Mouse (Mus musculus): ENCODE measurements around the gene Afm. TPM values are rescaled to one million over a fixed set of nuclear protein-coding genes. Genes with fewer than 3 reads are reported as not detected.

Afm gene
- polyA plus RNA-seq, 1 experiment = not detected

DNA sequence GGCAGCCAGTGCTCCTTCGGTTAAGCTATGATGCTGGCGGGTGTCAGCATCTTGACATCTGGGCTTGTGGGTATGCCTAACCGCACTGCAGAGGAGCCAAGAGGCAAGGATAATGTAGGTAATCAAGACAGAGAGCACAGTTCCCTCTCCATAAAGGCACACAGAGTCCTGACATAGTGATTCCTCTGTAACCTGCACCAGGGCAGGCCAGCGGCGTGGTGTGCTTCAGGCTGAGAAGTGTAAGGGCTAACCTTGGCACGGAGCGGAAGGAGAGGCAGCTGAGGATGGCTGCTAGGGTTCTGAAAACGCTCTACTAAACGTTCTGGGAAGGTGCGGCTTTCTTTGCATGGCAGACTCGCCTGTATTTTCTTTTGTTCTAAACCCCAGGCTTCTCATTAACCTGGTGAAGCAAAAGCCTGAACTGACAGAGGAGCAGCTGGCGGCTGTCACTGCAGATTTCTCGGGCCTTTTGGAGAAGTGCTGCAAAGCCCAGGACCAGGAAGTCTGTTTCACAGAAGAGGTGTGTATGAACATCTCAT is 11.3 kb upstream of the Afm start:
- H3K4me3 ChIP-seq (replicated peaks; ENCODE audit: control insufficient read depth, low read depth, low read length) = no peak overlapping the region
- TF ChIP-seq POLR2A (IDR thresholded peaks at IDR 0.05; ENCODE audit: borderline replicate concordance, control insufficient read depth, low read depth, low read length) (no peak), CTCF (IDR thresholded peaks at IDR 0.05; ENCODE audit: control insufficient read depth, insufficient read depth, low read length) (no peak)
- 80% methylated on average over 13 of the region's 13 CpGs for WGBS
- H3K27ac ChIP-seq (ENCODE audit: control insufficient read depth, insufficient read depth, low read depth, low read length, poor library complexity) = no peak overlapping the region
- H3K4me1 ChIP-seq (ENCODE audit: control insufficient read depth, insufficient read depth, low read length) = peaks cover 2% of the 10 kb centered on the region

DNA sequence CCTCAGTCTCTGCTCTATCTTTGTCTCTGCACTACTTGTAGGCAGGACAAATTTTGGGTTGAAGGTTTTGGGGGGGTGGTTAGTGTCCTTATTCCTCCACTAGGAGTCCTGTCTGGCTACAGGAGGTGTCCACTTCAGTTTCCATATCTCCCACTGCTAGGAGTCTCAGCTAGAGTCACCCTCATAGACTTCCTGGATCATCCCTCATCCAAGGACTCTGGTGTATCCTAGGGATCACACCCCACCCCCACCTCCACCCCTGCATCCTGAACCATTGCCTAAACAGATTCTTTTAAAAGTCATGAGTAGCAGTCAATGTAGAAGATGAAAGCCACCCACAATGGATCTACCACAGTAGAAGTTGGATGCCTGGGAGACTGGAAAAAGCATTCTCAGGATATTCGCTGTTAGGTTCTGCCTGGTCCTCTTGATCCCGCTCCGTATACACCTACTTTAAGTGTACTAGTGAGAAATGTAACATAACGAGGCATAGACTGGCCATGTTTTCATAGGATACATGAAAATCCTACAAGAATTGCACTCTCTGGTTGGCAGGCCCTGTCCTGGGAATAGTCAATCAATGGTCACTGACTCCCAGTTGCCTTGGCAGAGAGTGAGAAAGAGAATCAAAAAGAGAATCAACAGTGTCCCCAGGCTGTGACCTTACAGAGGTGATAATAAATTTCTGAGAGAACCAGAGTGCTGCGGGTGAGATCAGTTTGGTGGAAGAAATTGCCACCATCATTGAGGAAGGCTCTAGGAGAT is 8.7 kb upstream of the Afm start:
- Histone ChIP-seq H3K27ac (ENCODE audit: control insufficient read depth, insufficient read depth, low read depth, low read length, poor library complexity) (no peak overlapping the region), H3K4me3 (replicated peaks; ENCODE audit: control insufficient read depth, low read depth, low read length) (no peak overlapping the region), H3K4me1 (ENCODE audit: control insufficient read depth, insufficient read depth, low read length) (no peaks in the 10 kb centered on the region)
- TF ChIP-seq CTCF (IDR thresholded peaks at IDR 0.05; ENCODE audit: control insufficient read depth, insufficient read depth, low read length) (no peak), POLR2A (IDR thresholded peaks at IDR 0.05; ENCODE audit: borderline replicate concordance, control insufficient read depth, low read depth, low read length) (no peak)
- 82% methylated on average over 5 of the region's 5 CpGs for WGBS

DNA sequence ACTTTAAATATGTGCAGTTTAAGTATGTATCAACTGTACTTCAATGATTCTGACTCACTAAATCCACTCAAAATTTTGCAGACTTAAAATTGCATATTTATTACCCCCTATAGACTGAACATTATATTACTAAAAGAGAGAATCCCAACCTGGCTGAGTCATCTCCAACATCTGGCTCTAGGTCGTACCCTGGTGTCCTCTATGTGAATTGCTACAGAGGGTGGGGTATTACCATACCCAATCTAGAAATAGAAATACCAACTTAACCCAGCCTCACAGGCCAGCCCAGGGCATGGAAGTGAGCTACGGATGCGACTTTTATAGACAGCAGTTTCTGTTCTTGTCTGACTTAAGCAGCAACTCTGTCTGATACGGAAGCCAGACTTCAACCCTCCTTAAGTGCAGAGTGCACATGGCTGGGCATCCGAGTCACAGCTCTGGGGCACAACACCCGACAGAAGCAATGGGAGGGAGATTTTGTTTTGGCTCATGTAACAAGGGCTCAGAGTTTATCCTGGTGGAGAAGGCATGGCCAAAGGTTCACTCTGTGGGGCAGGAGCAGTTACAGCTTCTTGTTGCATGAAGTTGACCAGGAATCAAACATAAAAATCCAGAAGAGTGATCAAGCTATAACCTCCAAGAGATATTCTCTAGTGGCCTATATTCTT is 6.3 kb upstream of the Afm start:
- Histone ChIP-seq H3K4me1 (ENCODE audit: control insufficient read depth, insufficient read depth, low read length) (no peaks in the 10 kb centered on the region), H3K4me3 (replicated peaks; ENCODE audit: control insufficient read depth, low read depth, low read length) (no peak overlapping the region), H3K27ac (ENCODE audit: control insufficient read depth, insufficient read depth, low read depth, low read length, poor library complexity) (no peak overlapping the region)
- TF ChIP-seq POLR2A (IDR thresholded peaks at IDR 0.05; ENCODE audit: borderline replicate concordance, control insufficient read depth, low read depth, low read length) (no peak), CTCF (IDR thresholded peaks at IDR 0.05; ENCODE audit: control insufficient read depth, insufficient read depth, low read length) (no peak)
- 74% methylated on average over 6 of the region's 6 CpGs for WGBS

DNA sequence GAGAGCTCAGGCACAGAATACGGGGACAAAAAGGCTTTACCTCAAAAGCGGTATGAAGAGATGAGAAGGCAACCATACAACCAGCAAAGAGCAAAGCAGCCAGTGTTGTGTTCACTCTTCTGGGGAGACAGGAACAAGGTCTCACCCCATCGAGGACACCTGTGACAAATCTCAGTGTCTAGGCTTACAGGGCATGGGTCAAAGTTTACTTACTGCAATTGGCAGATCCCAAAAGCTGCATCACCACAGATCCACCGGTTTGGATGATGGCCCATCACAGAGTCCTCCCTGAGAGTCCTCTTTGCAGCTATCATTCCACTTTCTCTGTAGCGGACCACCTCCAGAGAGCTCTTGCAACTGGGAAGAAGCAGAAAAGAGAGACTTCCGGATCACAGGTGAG is 3.2 kb upstream of the Afm start:
- Histone ChIP-seq H3K4me3 (replicated peaks; ENCODE audit: control insufficient read depth, low read depth, low read length) (no peak overlapping the region), H3K27ac (ENCODE audit: control insufficient read depth, insufficient read depth, low read depth, low read length, poor library complexity) (no peak overlapping the region), H3K4me1 (ENCODE audit: control insufficient read depth, insufficient read depth, low read length) (no peaks in the 10 kb centered on the region)
- no peak for TF ChIP-seq POLR2A (IDR thresholded peaks at IDR 0.05; ENCODE audit: borderline replicate concordance, control insufficient read depth, low read depth, low read length)
- no peak for TF ChIP-seq CTCF (IDR thresholded peaks at IDR 0.05; ENCODE audit: control insufficient read depth, insufficient read depth, low read length)
- 80% methylated on average over 6 of the region's 6 CpGs for WGBS

DNA sequence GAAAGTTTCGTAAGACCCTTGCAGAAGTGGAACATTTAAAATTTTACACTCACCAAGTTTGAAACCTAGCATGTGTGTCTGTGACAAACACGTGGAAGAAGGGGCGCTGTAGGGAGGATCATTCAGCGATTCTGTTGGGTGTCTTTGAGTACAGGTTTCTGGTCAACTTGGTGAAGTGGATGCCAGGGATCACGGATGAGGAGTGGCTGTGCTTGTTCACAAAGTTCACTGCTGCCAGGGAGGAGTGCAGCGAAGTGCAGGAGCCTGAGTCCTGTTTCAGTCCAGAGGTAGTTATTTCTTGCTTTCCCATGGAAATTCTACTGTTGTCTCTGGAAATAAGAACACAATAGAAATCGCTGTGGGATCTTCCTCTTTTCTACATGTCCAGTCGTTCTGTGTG is 32.5 kb downstream of the Afm start:
- no peak overlapping the region for H3K27ac ChIP-seq (ENCODE audit: control insufficient read depth, insufficient read depth, low read depth, low read length, poor library complexity)
- 79% methylated on average over 8 of the region's 8 CpGs for WGBS
- TF ChIP-seq POLR2A (IDR thresholded peaks at IDR 0.05; ENCODE audit: borderline replicate concordance, control insufficient read depth, low read depth, low read length) = no peak
- no peak for TF ChIP-seq CTCF (IDR thresholded peaks at IDR 0.05; ENCODE audit: control insufficient read depth, insufficient read depth, low read length)

DNA sequence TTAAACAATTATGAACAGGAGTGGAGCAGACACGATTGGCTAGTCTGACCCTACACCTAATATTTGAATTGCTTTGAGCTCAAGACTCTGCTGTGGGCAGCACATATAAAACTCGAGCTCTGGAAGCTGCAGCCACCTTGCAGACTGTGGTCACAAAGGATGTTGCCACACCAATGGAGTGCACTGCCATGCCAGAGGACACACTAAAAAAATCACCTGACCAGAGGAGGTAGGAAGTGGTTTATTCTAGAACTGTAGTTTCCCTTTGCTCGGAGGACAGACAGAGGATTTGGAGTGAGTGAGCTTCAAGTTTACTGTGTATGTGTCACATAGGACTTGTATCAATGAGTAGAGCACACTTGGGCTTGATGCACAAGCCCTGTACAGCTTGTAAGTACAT is 37.3 kb downstream of the Afm start:
- no peak for TF ChIP-seq CTCF (IDR thresholded peaks at IDR 0.05; ENCODE audit: control insufficient read depth, insufficient read depth, low read length)
- no peak for TF ChIP-seq POLR2A (IDR thresholded peaks at IDR 0.05; ENCODE audit: borderline replicate concordance, control insufficient read depth, low read depth, low read length)
- WGBS = 27% methylated on average over 3 of the region's 3 CpGs
- H3K4me1 ChIP-seq (ENCODE audit: control insufficient read depth, insufficient read depth, low read length) = no peaks in the 10 kb centered on the region
- no peak overlapping the region for H3K4me3 ChIP-seq (replicated peaks; ENCODE audit: control insufficient read depth, low read depth, low read length)
- H3K27ac ChIP-seq (ENCODE audit: control insufficient read depth, insufficient read depth, low read depth, low read length, poor library complexity) = no peak overlapping the region

More for the DNA sequence above, 32.5 kb downstream of the Afm start:
- Histone ChIP-seq H3K4me3 (replicated peaks; ENCODE audit: control insufficient read depth, low read depth, low read length) (no peak overlapping the region), H3K4me1 (ENCODE audit: control insufficient read depth, insufficient read depth, low read length) (no peaks in the 10 kb centered on the region)

DNA sequence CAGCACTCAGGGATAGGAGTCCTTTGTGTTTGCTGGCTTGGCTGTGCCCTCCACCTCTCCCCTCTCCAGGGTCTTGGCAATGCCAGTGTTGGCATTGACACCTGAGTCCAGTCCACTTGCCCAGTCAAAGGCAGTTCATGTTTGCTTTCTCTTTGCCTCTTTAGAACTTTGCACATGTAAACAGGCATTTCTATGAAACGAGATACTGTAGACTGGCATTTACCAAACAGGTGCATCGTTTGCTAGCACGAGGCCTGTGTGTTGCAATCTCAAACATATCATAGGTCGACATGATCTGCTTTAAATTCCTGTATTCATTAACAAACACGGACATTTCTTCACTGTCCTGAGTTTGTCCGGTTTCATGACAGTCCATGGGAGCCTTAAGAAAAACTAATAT is 42.0 kb downstream of the Afm start, which contains the start of gene 5830473C10Rik:
Gene 5830473C10Rik (plus strand): TSS at position 365 of the 400 bp plus-strand sequence.
- no peak within 1 kb of the TSS for H3K4me3 ChIP-seq (replicated peaks; ENCODE audit: control insufficient read depth, low read depth, low read length)
- H3K27ac ChIP-seq (ENCODE audit: control insufficient read depth, insufficient read depth, low read depth, low read length, poor library complexity) = no peak within 1 kb of the TSS
- H3K4me1 ChIP-seq (ENCODE audit: control insufficient read depth, insufficient read depth, low read length) = no peaks in the 10 kb centered on the region
- TF ChIP-seq POLR2A (IDR thresholded peaks at IDR 0.05; ENCODE audit: borderline replicate concordance, control insufficient read depth, low read depth, low read length) (no peak), CTCF (IDR thresholded peaks at IDR 0.05; ENCODE audit: control insufficient read depth, insufficient read depth, low read length) (no peak)
- WGBS = 78% methylated on average over 6 of the region's 6 CpGs

DNA sequence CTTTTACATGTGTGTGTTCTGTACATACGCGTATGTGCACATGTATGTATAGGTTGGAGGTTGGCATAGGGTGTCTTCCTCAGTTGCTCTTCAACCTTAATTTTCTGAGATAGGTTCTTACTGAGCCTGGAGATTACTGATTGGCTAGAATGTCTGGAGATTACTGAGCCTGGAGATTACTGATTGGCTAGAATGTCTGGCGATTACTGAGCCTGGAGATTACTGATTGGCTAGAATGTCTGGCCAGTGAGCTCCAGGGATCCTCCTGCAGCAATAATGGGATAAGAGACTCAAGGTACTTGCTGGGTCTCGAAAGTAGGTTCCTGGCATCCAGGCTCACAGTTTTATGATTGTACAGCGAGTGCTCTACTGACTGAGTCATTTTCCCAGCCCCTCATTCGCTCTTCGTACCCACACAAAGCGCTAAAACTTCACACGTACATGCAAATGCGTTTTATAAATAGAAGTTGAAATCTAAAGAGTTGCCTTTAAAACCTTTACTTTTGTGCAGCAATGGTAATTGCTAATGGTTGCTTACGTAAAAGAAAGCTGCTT is 43.1 kb downstream of the Afm start:
- WGBS = 90% methylated on average over 11 of the region's 11 CpGs
- Histone ChIP-seq H3K4me1 (ENCODE audit: control insufficient read depth, insufficient read depth, low read length) (no peaks in the 10 kb centered on the region), H3K27ac (ENCODE audit: control insufficient read depth, insufficient read depth, low read depth, low read length, poor library complexity) (no peak overlapping the region), H3K4me3 (replicated peaks; ENCODE audit: control insufficient read depth, low read depth, low read length) (no peak overlapping the region)
- no peak for TF ChIP-seq CTCF (IDR thresholded peaks at IDR 0.05; ENCODE audit: control insufficient read depth, insufficient read depth, low read length)
- no peak for TF ChIP-seq POLR2A (IDR thresholded peaks at IDR 0.05; ENCODE audit: borderline replicate concordance, control insufficient read depth, low read depth, low read length)
